Mouse (Mus musculus) heart, embryonic 11.5 days (tissue): ENCODE measurements at regions not wholly inside any gene's neighbourhood (a gene's known extent, or its start where the extent isn't known, plus 50 kb on each side); places are given as distances from the start of the nearest gene placed in this dataset.

Experiments
- ATAC-seq: fragments of 200-750 bp; cut with Nextera tagmentation; replicated peaks from 2 replicates; pipeline ENCODE4 v1.8.0; 2017; ENCODE audit warnings: moderate library complexity; ENCODE audit not compliant: insufficient number of reproducible peaks, low FRiP score, low TSS enrichment
- H3K27ac ChIP-seq: fragments of 300-500 bp; sonication (generic); 2 replicates; pipeline ENCODE4 v1.5.1; 2014; ENCODE audit warnings: mild to moderate bottlenecking, low read depth, low read length
- H3K27me3 ChIP-seq: fragments of 300-500 bp; sonication (generic); 2 replicates; pipeline ENCODE4 v1.6.1; 2014; ENCODE audit warnings: mild to moderate bottlenecking, low read length, mixed read lengths; ENCODE audit not compliant: control insufficient read depth, insufficient read depth
- H3K36me3 ChIP-seq: fragments of 300-500 bp; sonication (generic); 2 replicates; pipeline ENCODE4 v1.6.1; 2014; ENCODE audit warnings: mild to moderate bottlenecking, low read length, moderate library complexity, mixed read lengths; ENCODE audit not compliant: control insufficient read depth, insufficient read depth
- H3K4me1 ChIP-seq: fragments of 300-500 bp; sonication (generic); 2 replicates; pipeline ENCODE4 v1.6.1; 2014; ENCODE audit warnings: low read length; ENCODE audit not compliant: control insufficient read depth, insufficient read depth
- H3K4me2 ChIP-seq: fragments of 300-500 bp; sonication (generic); 2 replicates; pipeline ENCODE4 v1.6.1; 2014; ENCODE audit warnings: mild to moderate bottlenecking, moderate library complexity
- H3K4me3 ChIP-seq: fragments of 300-500 bp; sonication (generic); 2 replicates; pipeline ENCODE4 v1.5.1; 2014; ENCODE audit warnings: low read depth, low read length
- H3K9ac ChIP-seq: fragments of 300-500 bp; sonication (generic); 2 replicates; pipeline ENCODE4 v1.6.1; 2014; ENCODE audit warnings: mild to moderate bottlenecking, low read depth, low read length, moderate library complexity
- H3K9me3 ChIP-seq: fragments of 300-500 bp; sonication (generic); replicated peaks from 2 replicates; pipeline ENCODE4 v1.6.1; 2016; ENCODE audit warnings: low read length; ENCODE audit not compliant: control insufficient read depth
- WGBS: fragments of 180-500 bp; shearing (Covaris S2); extraction: QIAGEN DNeasy Blood & Tissue Kit; methylation state at CpG from one replicate; pipeline ENCODE4 v1.1.7; 2014; ENCODE audit not compliant: insufficient replicate concordance; 5-methylcytosine and 5-hydroxymethylcytosine counted together

DNA sequence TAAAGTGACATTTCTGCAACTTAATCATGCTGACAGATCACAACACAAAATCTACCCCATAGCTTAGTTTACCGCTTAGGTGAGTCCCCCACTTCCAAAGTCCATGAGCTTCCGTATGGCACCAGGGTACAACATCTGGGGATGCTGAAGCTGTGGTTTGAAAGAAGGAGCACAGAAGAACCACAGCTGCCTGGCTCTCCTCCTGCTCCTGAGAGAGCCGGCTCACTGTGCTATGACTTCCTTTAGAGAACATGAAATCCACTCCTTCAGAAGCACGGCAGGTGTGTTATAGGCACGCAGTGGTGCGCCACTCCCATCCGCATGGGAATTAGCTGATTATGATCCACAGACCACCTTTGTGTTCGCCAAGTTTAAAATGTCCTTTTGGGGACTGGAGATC, 69.7 kb upstream of the Atl2 start:
- Histone ChIP-seq H3K9ac (no peak overlapping the region), H3K4me3 (no peak overlapping the region), H3K4me2 (no peak overlapping the region), H3K27ac (no peak overlapping the region), H3K27me3 (no peaks in the 10 kb centered on the region; the same call in 1 of the 2 replicates), H3K4me1 (peaks cover 8% of the 10 kb centered on the region; the same call in 1 of the 2 replicates), H3K36me3 (no peaks in the 10 kb centered on the region), H3K9me3 (no peaks in the 10 kb centered on the region)
- ATAC-seq, result no peak
- 92% methylated on average over 8 of the region's 8 CpGs for WGBS

DNA sequence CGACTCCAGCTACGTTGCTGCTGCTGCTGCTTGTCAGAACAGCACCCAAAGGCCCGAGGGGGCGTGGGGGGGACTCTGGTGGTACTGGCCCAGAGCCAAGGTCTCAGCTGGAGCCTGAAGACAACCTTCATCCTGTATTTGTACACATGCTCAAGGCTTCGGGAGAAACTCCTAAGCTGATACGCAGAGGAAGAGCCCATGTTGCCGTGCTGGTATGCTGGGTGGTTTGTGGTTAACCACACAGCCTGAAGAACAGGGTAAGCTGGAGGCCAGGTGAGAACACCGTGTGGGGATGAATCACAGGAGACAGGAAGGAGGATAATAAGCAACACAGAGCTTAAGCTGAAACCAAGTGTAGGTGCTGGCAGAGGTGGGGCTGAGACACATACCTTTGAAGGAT, 68.9 kb upstream of the Atl2 start:
- Histone ChIP-seq H3K9me3 (no peaks in the 10 kb centered on the region), H3K9ac (no peak overlapping the region), H3K36me3 (no peaks in the 10 kb centered on the region), H3K27me3 (no peaks in the 10 kb centered on the region), H3K4me3 (no peak overlapping the region), H3K27ac (no peak overlapping the region), H3K4me2 (no peak overlapping the region), H3K4me1 (peaks cover 4% of the 10 kb centered on the region; the same call in 1 of the 2 replicates)
- WGBS, result 74% methylated on average over 8 of the region's 8 CpGs
- ATAC-seq, result no peak

DNA sequence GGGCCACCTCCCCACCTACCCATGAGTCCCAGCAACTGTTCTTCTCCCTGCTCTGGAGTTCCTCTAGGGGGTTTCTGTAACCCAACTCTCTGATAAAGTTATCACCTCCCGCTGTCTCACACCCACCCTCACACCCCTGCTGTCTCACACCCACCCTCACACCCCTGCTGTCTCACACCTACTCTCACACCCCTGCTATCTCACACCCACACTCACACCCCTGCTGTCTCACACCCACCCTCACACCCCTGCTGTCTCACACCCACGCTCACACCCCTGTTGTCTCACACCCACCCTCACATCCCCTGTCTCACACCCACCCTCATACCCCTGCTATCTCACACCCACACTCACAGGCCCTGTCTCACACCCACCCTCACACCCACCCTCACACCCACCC, 67.4 kb upstream of the Atl2 start:
- no peak for ATAC-seq
- WGBS, result 54% methylated on average over 2 of the region's 2 CpGs
- no peak overlapping the region for H3K4me2 ChIP-seq
- no peaks in the 10 kb centered on the region for H3K9me3 ChIP-seq
- no peak overlapping the region for H3K27ac ChIP-seq
- no peak overlapping the region for H3K4me3 ChIP-seq
- H3K9ac ChIP-seq, result no peak overlapping the region
- no peaks in the 10 kb centered on the region for H3K36me3 ChIP-seq
- H3K4me1 ChIP-seq, result peaks cover 9% of the 10 kb centered on the region
- no peaks in the 10 kb centered on the region for H3K27me3 ChIP-seq

DNA sequence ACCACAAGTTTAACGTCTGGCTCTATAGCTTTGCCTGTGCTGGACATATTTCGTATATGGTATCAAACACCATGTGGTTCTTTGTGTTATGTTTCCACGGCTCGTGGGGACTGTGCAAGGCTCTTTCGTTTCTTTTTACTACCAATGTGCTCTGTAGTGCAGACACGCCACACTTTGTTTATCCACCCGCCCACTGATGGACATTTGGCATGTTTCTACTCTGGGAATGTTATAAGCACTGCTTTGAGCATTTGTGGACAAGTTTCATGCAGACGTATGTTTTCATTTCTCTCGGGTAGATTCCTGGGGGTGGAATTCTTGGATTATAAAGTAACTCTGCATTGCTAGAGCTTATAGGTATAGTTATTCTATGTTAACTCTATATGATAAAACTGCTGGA, 65.5 kb upstream of the Atl2 start:
- Histone ChIP-seq H3K9me3 (no peaks in the 10 kb centered on the region), H3K4me3 (no peak overlapping the region), H3K27ac (no peak overlapping the region), H3K4me2 (no peak overlapping the region), H3K27me3 (no peaks in the 10 kb centered on the region), H3K9ac (no peak overlapping the region), H3K36me3 (no peaks in the 10 kb centered on the region), H3K4me1 (peaks cover 10% of the 10 kb centered on the region)
- no peak for ATAC-seq
- WGBS, result 68% methylated on average over 9 of the region's 9 CpGs

DNA sequence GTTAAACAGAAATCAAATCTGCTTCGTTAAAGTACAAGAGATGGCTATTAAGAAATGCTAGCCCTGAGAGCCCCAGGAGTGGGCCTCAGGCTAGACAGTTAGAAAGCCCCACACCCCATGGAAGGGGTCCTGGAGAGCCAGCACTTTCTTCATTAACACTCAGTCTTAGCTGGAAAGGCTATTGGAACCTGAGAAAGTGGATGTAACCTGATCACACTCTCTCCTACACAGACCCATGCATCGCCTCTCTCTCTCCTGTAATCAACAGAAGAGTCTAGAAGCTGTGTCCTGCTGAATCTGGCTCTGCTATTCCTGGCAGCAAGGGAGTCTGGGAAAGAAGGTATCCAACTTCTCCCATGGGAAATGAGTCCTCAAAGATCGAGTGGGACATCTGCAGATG, 64.8 kb upstream of the Atl2 start:
- no peak for ATAC-seq
- WGBS, result 32% methylated on average over 3 of the region's 3 CpGs
- Histone ChIP-seq H3K9ac (no peak overlapping the region), H3K27ac (no peak overlapping the region), H3K4me3 (no peak overlapping the region), H3K36me3 (no peaks in the 10 kb centered on the region), H3K4me1 (peaks cover 10% of the 10 kb centered on the region), H3K9me3 (no peaks in the 10 kb centered on the region), H3K4me2 (no peak overlapping the region), H3K27me3 (no peaks in the 10 kb centered on the region)

DNA sequence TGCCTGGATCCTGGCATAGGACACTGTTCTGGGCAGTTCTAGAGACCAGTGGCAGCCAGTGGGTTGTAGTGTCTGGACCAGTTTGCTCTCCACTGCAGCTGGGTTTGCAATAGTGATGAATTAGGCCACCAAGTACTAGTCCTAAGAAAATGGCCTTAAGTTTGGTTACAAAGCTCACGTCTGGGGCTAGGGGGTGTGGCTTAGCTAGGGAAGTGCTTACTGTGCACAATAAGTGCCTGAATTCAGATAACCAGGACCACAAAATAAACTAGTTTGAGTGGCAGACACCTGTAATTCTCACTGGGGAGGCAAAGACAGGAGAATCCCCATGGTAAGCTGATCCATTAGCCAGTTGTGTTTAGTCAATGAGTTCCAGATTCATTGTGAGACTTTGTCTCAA, 59.3 kb upstream of the Atl2 start:
- no peaks in the 10 kb centered on the region; the same call in 1 of the 2 replicates for H3K27me3 ChIP-seq
- no peak overlapping the region for H3K9ac ChIP-seq
- H3K36me3 ChIP-seq, result no peaks in the 10 kb centered on the region
- H3K27ac ChIP-seq, result no peak overlapping the region
- ATAC-seq, result no peak
- WGBS, result 44% methylated on average over 1 of the region's 1 CpGs
- H3K4me1 ChIP-seq, result peaks cover 10% of the 10 kb centered on the region
- H3K4me2 ChIP-seq, result no peak overlapping the region
- no peaks in the 10 kb centered on the region for H3K9me3 ChIP-seq
- no peak overlapping the region for H3K4me3 ChIP-seq

DNA sequence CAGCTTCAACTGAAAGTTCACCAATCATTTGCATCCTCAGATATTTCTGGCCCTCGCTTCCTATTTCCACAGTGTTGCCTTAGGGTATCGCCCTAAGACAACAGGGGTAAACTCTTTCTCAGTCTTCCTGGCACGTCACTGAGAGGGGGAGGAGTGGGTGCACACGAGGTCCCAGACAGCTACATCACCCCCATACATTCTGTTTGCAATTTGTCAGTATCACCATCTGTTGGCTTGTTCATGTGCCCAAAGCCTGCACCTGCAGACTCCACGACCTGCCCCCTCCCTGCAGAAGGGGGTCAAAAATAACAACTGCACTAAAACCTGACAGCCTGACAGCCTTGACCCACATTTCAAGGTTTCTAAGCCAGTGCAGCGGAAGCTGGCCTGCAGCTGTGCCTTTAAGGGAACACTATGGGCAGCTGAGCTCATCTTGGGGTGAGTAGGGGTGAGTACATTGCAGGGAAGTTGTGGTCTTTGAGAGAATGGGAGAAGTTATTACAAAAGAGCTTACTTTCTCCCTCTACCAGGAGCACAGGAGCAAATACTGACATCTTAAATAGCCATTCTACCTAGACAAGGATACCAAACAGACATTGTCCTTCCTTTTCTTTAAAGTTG, 58.8 kb upstream of the Atl2 start:
- 63% methylated on average over 6 of the region's 6 CpGs for WGBS
- no peak overlapping the region for H3K9ac ChIP-seq
- no peaks in the 10 kb centered on the region; the same call in 1 of the 2 replicates for H3K27me3 ChIP-seq
- H3K9me3 ChIP-seq, result no peaks in the 10 kb centered on the region
- no peak for ATAC-seq
- H3K27ac ChIP-seq, result no peak overlapping the region
- no peaks in the 10 kb centered on the region for H3K36me3 ChIP-seq
- H3K4me2 ChIP-seq, result no peak overlapping the region
- peaks cover 10% of the 10 kb centered on the region for H3K4me1 ChIP-seq
- H3K4me3 ChIP-seq, result no peak overlapping the region

DNA sequence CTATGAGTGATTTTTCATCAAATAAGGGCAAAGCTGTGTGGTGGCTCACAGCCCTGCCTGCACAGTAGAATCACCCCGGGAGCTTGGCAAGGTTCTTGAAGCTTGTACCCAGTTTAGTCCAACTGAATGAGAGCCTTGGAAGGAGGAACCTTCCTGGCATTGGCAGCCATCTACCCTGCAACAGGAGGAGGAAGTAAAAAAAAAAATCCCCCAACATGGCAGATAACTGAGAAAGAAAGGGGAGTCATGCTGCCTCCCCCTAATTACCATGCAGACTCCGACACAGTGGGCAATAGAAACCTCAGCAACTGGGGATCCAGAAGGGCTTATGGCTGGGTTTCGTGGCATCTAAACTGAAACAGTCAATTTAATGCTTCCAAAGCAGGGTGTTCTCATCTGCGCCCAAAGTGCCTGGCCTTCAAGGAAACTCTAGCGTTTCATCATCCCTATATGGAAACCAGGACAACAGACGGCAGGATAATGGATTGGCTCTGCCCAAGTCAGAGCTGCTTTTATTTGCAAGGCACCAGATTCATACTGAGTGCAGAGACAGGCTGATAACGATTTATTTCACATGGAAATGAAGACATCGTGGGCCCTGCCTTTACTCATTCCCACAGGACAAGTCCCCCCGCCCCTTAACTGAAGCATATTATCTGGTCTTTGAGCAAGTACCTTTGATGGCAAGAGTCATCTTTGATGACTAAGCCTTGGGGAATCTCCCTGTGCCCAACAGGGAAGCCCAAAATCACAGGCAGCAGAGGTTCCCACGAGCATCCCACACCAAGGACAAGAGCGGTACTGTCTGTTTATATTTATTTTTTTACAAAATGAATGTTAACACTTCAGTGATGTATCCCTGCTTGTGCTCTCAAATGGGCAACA, 52.9 kb upstream of the Atl2 start:
- no peaks in the 10 kb centered on the region for H3K9me3 ChIP-seq
- no peak overlapping the region for H3K4me2 ChIP-seq
- no peaks in the 10 kb centered on the region for H3K4me1 ChIP-seq
- H3K4me3 ChIP-seq, result no peak overlapping the region
- no peak overlapping the region for H3K9ac ChIP-seq
- no peak overlapping the region for H3K27ac ChIP-seq
- WGBS, result 53% methylated on average over 11 of the region's 11 CpGs
- ATAC-seq, result no peak
- H3K27me3 ChIP-seq, result no peaks in the 10 kb centered on the region; the same call in 1 of the 2 replicates
- no peaks in the 10 kb centered on the region for H3K36me3 ChIP-seq
